Mouse (Mus musculus) C2C12 (cell line): ENCODE measurements around the gene Rbm5.

Experiments
- CTCF ChIP-seq: IDR thresholded peaks from one replicate; pipeline ENCODE4 v1.5.1; 2011; ENCODE audit not compliant: control insufficient read depth, insufficient read depth, insufficient read length
- FOSL1 ChIP-seq: IDR thresholded peaks from one replicate; pipeline ENCODE4 v1.8.0; 2011; ENCODE audit warnings: mild to moderate bottlenecking, low read length; ENCODE audit not compliant: poor library complexity, insufficient read depth, severe bottlenecking

- TF ChIP-seq CTCF, result no peak
- no peak for TF ChIP-seq FOSL1
These were observed 26.7 kb downstream of the Rbm5 start for GRCm38 (mm10) chr9:107744061-107744460.
